Mouse (Mus musculus): ENCODE measurements at regions not wholly inside any gene's neighbourhood (a gene's known extent, or its start where the extent isn't known, plus 50 kb on each side); places are given as distances from the start of the nearest gene placed in this dataset.

DNA sequence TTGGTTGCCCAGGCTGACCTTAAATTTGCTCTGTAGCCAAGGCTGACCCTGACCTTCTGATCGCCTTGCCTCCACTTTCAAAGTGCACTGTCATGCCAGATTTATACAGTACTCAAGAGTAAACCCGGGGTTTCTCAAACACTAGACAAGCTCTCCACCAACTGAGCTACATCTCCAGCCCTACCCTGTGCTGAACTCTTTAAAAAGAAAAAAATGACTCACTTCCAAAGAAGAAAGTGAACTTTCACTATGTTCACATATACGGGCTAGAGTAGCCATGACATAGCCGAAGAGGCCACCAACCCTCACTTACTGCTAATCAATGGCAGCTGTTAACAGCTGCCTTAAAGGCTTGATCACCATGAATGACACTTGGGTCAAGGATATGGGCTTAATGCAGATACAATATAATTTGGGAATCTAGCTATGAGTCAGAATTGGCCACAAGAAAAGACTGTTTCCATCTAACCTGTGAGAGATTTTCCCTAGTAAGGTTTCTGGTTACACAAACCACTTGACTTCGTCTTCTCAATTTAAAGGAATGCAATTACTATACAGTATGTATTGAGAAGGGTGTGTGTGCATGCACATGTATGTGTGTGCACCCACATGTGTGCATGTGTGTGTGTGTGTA is 157.4 kb upstream of the Tgfbr2 start:
- DNase-seq (ENCODE audit: low spot score), result no peak

GRCm38 (mm10) chr9:116331406-116331805 is 156.2 kb upstream of the Tgfbr2 start:
- DNase-seq (ENCODE audit: low spot score), result no peak

- DNase-seq (ENCODE audit: low spot score), result no peak
Observed at GRCm38 (mm10) chr9:116330796-116331195, 155.6 kb upstream of the Tgfbr2 start.

DNA sequence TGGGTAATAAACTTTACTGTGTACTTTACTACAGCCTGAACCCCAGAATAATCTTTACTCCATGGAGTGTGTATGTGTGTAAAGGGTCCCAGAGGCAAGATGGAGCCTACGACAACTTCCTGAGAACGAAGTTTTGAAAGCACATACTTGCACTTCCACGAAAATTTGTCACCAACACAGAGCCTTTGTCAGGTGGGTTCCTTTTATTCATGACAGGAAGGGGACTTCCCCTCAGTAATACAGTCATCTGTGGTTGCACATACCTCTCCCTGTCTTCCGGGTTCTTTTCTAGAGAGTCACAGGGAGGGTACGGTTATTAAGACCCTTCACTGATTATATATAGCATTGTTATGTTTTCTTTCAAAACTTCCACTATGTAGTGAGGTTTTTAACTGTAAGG is 154.0 kb upstream of the Tgfbr2 start:
- DNase-seq (ENCODE audit: low spot score), result no peak

DNA sequence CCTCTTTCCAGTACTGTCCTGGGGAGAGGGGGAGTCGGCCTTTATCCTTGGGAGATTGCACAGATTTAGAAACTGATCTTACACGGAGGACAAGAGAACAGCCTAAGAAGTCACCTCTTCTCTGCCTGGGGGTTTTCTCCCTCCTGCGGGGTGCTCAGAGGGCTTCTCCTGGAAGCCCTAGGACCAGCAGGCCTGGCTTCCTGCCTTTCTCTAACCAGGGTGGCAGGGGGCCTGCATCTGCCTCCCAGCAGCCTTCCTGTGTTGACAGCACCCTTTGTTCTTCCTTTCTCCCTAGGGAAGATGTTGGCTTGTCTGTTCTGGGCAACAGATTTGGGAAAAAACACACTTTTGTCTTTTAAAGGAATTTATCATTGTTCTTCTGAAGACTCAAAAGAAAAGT is 153.0 kb upstream of the Tgfbr2 start:
- peak; percentile 46 for DNase-seq (ENCODE audit: low spot score)

GRCm38 (mm10) chr9:116327080-116327479 is 151.9 kb upstream of the Tgfbr2 start:
- no peak for DNase-seq (ENCODE audit: low spot score)

DNA sequence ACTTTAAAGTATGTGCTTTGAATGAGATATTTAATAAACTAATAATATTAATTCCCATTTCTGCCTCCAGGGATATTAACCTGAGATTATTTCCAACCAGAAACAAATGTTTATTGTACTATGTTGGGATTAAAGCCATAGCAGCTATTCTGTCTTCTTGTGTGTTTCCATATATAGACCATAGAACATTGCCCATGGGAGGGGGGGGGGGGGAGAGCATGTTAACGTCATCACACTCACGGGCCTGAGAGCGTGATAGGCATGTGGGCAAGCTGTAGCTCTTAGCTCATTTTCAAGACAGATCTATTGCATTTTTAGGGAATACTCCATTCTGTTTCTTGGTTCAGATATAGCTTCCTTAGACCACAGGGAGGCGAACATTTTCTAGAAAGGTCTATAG is 149.8 kb upstream of the Tgfbr2 start:
- no peak for DNase-seq (ENCODE audit: low spot score)

DNA sequence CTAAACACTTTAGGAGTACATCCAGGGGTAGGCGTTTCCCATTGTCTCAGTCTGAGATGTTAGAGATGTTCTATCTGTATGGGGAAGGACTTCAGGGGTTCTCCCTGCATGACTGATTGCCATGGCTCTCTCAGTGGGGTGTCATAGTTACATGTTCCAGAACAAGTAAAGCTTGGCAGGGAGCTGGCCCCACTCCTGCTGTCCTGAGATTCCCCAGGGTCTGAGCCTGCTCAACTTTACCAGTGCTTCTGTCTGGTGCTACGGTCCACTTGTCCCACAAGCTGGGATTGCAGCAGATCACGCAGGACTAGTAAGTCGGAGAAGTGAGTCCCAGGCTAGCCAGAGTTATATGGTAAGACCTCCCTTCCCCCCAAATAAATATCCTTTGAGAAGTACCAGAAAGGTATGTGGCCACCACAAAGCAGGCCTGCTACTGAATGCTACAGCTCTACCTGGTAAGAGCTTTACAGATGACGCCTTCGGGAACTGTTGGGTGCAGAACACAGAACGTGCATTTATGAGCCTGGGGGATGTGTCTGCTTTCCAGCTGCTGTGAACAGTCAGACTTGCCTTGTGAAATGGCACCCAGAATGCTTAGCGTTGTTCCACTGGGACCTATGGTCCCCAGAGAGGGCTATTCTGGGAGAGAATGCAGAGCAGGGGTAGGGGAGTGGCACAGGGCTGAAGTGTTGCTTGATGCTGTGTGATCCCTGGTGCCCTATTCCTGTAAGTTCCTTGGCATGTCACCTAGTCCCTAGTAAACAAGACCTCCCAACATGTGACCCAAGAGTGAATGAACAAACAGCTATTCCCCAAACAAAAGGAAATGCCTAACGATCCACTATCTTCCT is 148.9 kb upstream of the Tgfbr2 start:
- DNase-seq (ENCODE audit: low spot score), result peak; percentile 60

DNA sequence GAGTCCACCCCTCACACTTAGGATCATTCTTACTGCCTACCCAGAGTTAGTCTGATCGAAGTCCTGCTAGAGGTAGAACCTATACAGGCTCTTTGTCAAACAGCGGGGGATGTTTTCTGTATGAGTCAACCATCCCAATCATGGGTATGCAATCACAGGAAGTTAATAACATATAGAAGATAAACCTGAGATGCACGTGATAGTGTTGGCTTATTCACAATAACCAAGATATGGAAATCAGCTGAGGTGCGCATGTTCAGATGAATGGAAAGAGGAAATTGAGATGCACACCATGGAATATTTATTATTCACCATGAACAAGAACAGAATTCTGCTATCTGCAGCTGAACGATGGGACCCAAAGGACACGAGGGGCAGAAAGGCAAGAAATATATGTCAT is 146.7 kb upstream of the Tgfbr2 start:
- no peak for DNase-seq (ENCODE audit: low spot score)

GRCm38 (mm10) chr9:116319421-116319820 is 144.3 kb upstream of the Tgfbr2 start:
- no peak for DNase-seq (ENCODE audit: low spot score)

GRCm38 (mm10) chr9:116316582-116317095 is 141.5 kb upstream of the Tgfbr2 start:
- no peak for DNase-seq (ENCODE audit: low spot score)

DNA sequence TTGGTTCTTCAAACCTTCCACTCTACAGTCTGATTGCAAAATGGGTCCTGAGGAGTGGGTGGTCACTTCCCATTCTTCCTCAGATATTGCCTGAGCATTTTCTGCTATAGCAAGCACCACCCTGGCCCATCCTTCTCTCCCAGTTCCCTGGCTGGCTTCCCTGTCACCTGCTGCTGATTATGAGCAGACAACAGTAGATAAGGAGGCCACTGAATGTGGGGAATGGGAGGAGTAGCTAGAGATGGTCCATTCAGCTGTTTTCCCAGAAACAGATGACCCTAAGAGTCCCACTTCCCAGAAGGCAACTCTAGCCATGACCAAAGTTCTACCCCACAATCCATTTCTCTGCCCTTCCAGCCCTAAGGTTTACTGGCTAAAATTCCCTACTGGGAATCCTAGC is 139.6 kb upstream of the Tgfbr2 start:
- no peak for DNase-seq (ENCODE audit: low spot score)

GRCm38 (mm10) chr9:116313932-116314790 is 139.0 kb upstream of the Tgfbr2 start:
- peak; percentile 33 for DNase-seq (ENCODE audit: low spot score)

GRCm38 (mm10) chr9:116311364-116311763 is 136.2 kb upstream of the Tgfbr2 start:
- no peak for DNase-seq (ENCODE audit: low spot score)

DNA sequence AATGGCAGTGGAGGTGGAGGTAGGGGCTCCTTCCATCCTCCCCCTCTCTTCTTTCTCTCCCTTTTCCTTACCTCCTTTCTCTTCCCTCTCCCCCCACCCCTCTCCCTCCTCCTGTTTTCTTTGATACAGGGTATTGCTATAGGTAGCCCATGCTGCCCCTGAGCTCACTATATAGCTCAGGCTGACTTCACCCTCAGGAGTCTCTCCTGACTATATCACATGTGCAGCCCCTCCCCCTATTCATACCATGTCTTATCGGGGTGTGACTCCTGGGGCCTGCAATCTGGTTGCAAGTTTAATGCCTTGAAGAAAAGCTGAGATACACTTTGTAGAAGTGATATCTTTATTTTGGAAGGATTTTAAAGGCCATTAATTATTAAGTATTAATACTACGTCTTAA is 126.4 kb upstream of the Tgfbr2 start:
- DNase-seq (ENCODE audit: low spot score), result no peak

GRCm38 (mm10) chr9:116298791-116299190 is 123.6 kb upstream of the Tgfbr2 start:
- no peak for DNase-seq (ENCODE audit: low spot score)

GRCm38 (mm10) chr9:116296349-116296748 is 121.2 kb upstream of the Tgfbr2 start:
- no peak for DNase-seq (ENCODE audit: low spot score)

GRCm38 (mm10) chr9:116294073-116294472 is 118.9 kb upstream of the Tgfbr2 start:
- no peak for DNase-seq (ENCODE audit: low spot score)

GRCm38 (mm10) chr9:116293110-116293509 is 118.0 kb upstream of the Tgfbr2 start:
- no peak for DNase-seq (ENCODE audit: low spot score)

DNA sequence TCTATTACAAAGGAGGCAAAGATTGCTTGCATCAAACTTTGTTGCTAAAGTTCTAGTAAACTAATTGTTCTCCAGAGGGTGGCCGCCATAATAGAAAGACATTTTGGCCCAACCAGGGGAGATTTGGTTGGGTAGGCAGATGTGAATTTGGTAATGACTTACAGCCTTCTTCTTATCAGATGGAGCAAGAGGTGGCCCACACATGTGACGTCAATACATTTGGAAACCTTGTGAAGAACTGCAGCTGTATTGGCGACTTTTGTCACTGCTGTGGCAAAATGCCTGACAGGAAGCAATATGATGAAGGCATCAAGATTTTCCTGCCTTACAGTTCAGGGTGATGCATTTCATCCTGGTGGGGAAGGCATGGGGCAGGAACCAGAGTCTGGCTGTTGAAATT is 116.5 kb upstream of the Tgfbr2 start:
- no peak for DNase-seq (ENCODE audit: low spot score)

DNA sequence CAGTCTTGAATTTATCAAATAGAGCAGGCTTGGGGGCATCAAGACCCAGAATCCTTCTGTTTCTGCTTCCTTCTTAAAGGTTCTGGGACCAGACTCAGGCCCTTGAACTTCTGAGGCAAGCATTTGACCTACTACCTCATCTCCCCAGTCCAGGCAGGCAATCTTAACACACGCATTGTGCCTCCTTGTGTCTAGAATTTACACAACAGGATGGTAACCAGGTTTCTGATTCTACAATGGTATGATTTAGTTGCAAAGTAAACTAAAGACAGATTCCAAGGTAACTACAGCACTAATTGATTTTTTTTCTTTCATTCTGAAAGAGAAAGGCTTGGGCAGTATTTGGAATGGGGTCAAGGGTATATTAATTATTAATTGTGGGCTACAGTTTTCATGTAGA is 115.7 kb upstream of the Tgfbr2 start:
- DNase-seq (ENCODE audit: low spot score), result no peak
